Mouse (Mus musculus) stomach, embryonic 14.5 days (tissue): ENCODE results near the gene Slc15a1. TPM values are rescaled to one million over a fixed set of nuclear protein-coding genes. Genes with fewer than 3 reads are reported as not detected.
A peak's percentile ranks its signal among the peaks of the same experiment; 100 is the strongest.

Source experiments
- ATAC-seq: fragments of 200-750 bp; cut with Nextera tagmentation; 2 replicates; pipeline ENCODE4 v1.8.0; 2017; ENCODE audit warnings: low read depth, moderate TSS enrichment; ENCODE audit not compliant: insufficient number of reproducible peaks, insufficient read depth, low FRiP score
- H3K27ac ChIP-seq: fragments of 300-500 bp; sonication (generic); 2 replicates; pipeline ENCODE4 v1.5.1; 2014; ENCODE audit warnings: mild to moderate bottlenecking, low read length, moderate library complexity, mixed read lengths
- H3K27me3 ChIP-seq: fragments of 300-500 bp; sonication (generic); 2 replicates; pipeline ENCODE4 v1.6.1; 2014; ENCODE audit warnings: low read length, control low read depth, mixed read lengths; ENCODE audit not compliant: control insufficient read depth, insufficient read depth
- H3K36me3 ChIP-seq: fragments of 300-500 bp; sonication (generic); 2 replicates; pipeline ENCODE4 v1.6.1; 2014; ENCODE audit warnings: mild to moderate bottlenecking, control low read depth, low read length, moderate library complexity, mixed read lengths; ENCODE audit not compliant: control insufficient read depth, insufficient read depth
- H3K4me1 ChIP-seq: fragments of 300-500 bp; sonication (generic); 2 replicates; pipeline ENCODE4 v1.6.1; 2014; ENCODE audit warnings: low read length, control low read depth, mixed read lengths; ENCODE audit not compliant: control insufficient read depth, insufficient read depth
- H3K4me2 ChIP-seq: fragments of 300-500 bp; sonication (generic); replicated peaks from 2 replicates; pipeline ENCODE4 v1.6.1; 2014; ENCODE audit warnings: low read depth, low read length, control low read depth
- H3K4me3 ChIP-seq: fragments of 300-500 bp; sonication (generic); 2 replicates; pipeline ENCODE4 v1.5.1; 2014; ENCODE audit warnings: low read depth, low read length, control low read depth
- H3K9ac ChIP-seq: fragments of 300-500 bp; sonication (generic); replicated peaks from 2 replicates; pipeline ENCODE4 v1.6.1; 2014; ENCODE audit warnings: low read depth, mild to moderate bottlenecking, control low read depth, low read length, moderate library complexity, mixed read lengths
- H3K9me3 ChIP-seq: fragments of 300-500 bp; sonication (generic); 2 replicates; pipeline ENCODE4 v1.6.1; 2016; ENCODE audit warnings: low read depth, low read length, control low read depth; ENCODE audit not compliant: control insufficient read depth
- WGBS: fragments of 180-500 bp; shearing (Covaris S2); extraction: QIAGEN DNeasy Blood & Tissue Kit; methylation state at CpG from one replicate; pipeline ENCODE4 v1.1.7; 2014; 5-methylcytosine and 5-hydroxymethylcytosine counted together
- polyA plus RNA-seq: library from polyadenylated mRNA; unstranded; fragments of >200 nt; fragmentation: Nextera tagmentation; extraction: Ambion mirVana; gene quantifications from 2 replicates; pipeline ENCODE4 v1.2.1, GENCODE M21; 2014

Gene Slc15a1
- polyA plus RNA-seq, 1 experiment from 2014 or later, result not detected

DNA sequence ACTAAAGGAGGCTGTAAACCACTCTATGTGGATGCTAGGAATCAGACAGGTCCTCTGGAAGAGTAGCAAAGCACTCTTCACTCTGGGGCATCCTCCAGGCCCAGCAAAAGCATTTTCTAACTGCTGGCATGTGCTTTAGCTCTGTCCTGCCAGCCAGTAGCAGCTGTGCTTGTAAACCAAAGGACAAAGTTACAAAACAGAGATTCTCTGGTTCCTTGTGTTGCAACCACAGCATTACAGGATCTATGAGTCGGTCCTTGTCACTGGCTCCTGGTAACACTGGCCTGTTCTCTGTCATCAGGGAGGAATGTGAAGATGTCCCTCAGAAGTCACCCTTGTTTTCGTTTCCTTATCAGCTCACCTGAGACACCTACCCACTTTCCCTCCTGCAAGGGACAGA, 4.5 kb downstream of the Slc15a1 start:
- 55% methylated on average over 2 of the region's 2 CpGs for WGBS
- H3K27ac ChIP-seq, result no peak overlapping the region
- peaks cover 3% of the 10 kb centered on the region; the same call in 1 of the 2 replicates for H3K27me3 ChIP-seq
- H3K9ac ChIP-seq, result no peak overlapping the region
- no peak overlapping the region for H3K4me2 ChIP-seq
- H3K4me1 ChIP-seq, result no peaks in the 10 kb centered on the region
- no peaks in the 10 kb centered on the region for H3K9me3 ChIP-seq
- no peak overlapping the region for H3K4me3 ChIP-seq
- ATAC-seq, result no peak
- no peaks in the 10 kb centered on the region for H3K36me3 ChIP-seq

- Histone ChIP-seq H3K4me2 (no peak overlapping the region), H3K4me1 (no peaks in the 10 kb centered on the region), H3K9me3 (no peaks in the 10 kb centered on the region), H3K36me3 (no peaks in the 10 kb centered on the region), H3K27ac (no peak overlapping the region), H3K9ac (no peak overlapping the region), H3K4me3 (no peak overlapping the region), H3K27me3 (no peaks in the 10 kb centered on the region)
- ATAC-seq, result no peak
- WGBS, result 45% methylated on average over 1 of the region's 1 CpGs
These were observed 5.3 kb downstream of the Slc15a1 start for GRCm38 (mm10) chr14:121499769-121500168.

- H3K36me3 ChIP-seq, result no peaks in the 10 kb centered on the region
- H3K9ac ChIP-seq, result no peak overlapping the region
- no peak overlapping the region for H3K4me2 ChIP-seq
- H3K27me3 ChIP-seq, result no peaks in the 10 kb centered on the region
- H3K27ac ChIP-seq, result no peak overlapping the region
- H3K9me3 ChIP-seq, result no peaks in the 10 kb centered on the region
- H3K4me3 ChIP-seq, result no peak overlapping the region
- H3K4me1 ChIP-seq, result no peaks in the 10 kb centered on the region
- WGBS, result 78% methylated on average over 1 of the region's 1 CpGs
- no peak for ATAC-seq
These were observed 7.3 kb downstream of the Slc15a1 start for GRCm38 (mm10) chr14:121497800-121498199.

DNA sequence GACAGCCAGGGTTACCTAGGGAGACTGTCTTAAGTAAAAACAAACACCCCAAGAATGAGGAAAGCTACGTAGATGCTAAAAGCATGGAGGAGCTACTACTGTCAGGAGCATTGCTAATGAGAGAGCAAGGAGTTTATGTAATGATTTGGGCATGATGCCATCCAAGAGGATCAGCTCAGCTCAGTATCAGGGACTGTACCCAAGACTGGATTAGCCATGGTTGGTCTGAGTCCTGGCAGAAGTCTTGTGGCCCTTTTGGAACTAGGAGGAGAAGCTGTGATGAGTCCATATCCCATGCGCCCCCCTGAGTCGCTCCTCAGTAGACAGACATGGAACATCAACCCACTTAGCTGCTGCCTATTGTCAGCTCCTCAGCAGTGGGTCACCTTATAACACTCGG, 9.3 kb downstream of the Slc15a1 start:
- Histone ChIP-seq H3K4me3 (no peak overlapping the region), H3K27me3 (no peaks in the 10 kb centered on the region), H3K36me3 (no peaks in the 10 kb centered on the region), H3K4me1 (no peaks in the 10 kb centered on the region), H3K27ac (no peak overlapping the region), H3K9ac (no peak overlapping the region), H3K4me2 (no peak overlapping the region), H3K9me3 (no peaks in the 10 kb centered on the region)
- ATAC-seq, result no peak
- WGBS, result 83% methylated on average over 4 of the region's 4 CpGs

DNA sequence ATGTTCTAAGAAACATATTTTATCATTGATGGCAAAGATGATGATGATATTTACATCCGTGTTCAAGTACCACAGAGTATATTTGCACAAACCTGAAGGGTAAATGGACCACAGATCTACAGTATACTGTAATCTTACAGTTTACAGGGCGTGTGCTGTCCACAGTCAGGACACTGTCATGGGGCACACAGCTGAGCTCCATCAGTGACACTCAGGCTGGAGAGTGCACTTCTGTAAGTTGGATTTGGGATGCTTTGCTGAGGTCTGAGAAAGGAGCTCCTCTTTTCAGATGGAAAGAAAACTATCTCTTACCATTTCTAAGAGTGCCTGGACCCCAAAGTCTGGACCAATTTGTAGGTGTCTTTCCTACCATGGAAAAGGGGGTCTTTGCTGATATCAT, 9.9 kb downstream of the Slc15a1 start:
- Histone ChIP-seq H3K36me3 (no peaks in the 10 kb centered on the region), H3K4me1 (no peaks in the 10 kb centered on the region), H3K4me3 (no peak overlapping the region), H3K27ac (no peak overlapping the region), H3K9me3 (no peaks in the 10 kb centered on the region), H3K4me2 (no peak overlapping the region), H3K27me3 (no peaks in the 10 kb centered on the region), H3K9ac (no peak overlapping the region)
- 78% methylated on average over 2 of the region's 2 CpGs for WGBS
- ATAC-seq, result no peak

- no peaks in the 10 kb centered on the region for H3K4me1 ChIP-seq
- H3K9ac ChIP-seq, result no peak overlapping the region
- H3K9me3 ChIP-seq, result no peaks in the 10 kb centered on the region
- no peak for ATAC-seq
- no peaks in the 10 kb centered on the region for H3K27me3 ChIP-seq
- 45% methylated on average over 2 of the region's 2 CpGs for WGBS
- no peak overlapping the region for H3K27ac ChIP-seq
- H3K4me2 ChIP-seq, result no peak overlapping the region
- no peaks in the 10 kb centered on the region for H3K36me3 ChIP-seq
- no peak overlapping the region for H3K4me3 ChIP-seq
These were observed 10.8 kb downstream of the Slc15a1 start for GRCm38 (mm10) chr14:121494238-121494637.

DNA sequence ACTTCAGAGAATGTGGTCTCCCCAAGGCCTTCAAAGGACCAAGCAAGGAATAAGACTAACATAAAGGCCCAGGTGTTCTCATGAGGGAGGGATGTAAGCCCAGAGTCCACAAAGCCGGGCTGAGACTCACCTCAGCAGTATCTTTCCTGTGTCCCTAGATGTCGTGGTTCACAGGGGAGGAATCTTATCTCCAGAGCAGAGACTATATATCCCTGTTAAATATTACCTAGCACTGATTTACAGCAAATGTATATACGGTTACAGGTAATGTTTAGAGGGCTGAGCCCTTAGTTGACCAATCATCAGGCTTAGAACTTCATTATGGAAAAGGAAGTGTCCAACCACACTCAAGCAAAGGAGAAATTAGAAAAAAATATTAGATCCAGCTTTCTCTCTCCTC, 11.3 kb downstream of the Slc15a1 start:
- no peak overlapping the region for H3K4me2 ChIP-seq
- ATAC-seq, result no peak
- no peak overlapping the region for H3K9ac ChIP-seq
- 56% methylated on average over 3 of the region's 3 CpGs for WGBS
- no peak overlapping the region for H3K27ac ChIP-seq
- no peak overlapping the region for H3K4me3 ChIP-seq
- H3K27me3 ChIP-seq, result no peaks in the 10 kb centered on the region
- H3K4me1 ChIP-seq, result no peaks in the 10 kb centered on the region
- no peaks in the 10 kb centered on the region for H3K36me3 ChIP-seq
- no peaks in the 10 kb centered on the region for H3K9me3 ChIP-seq

- Histone ChIP-seq H3K4me3 (no peak overlapping the region), H3K27me3 (no peaks in the 10 kb centered on the region), H3K4me2 (no peak overlapping the region), H3K4me1 (no peaks in the 10 kb centered on the region), H3K9ac (no peak overlapping the region), H3K9me3 (no peaks in the 10 kb centered on the region), H3K27ac (no peak overlapping the region), H3K36me3 (no peaks in the 10 kb centered on the region)
- whole genome bisulfite sequencing, result 57% methylated on average over 8 of the region's 8 CpGs
- 0 out of 2 replicates have a peak, but pooled peaks have one; percentile 18 for ATAC-seq
These were observed 12.7 kb downstream of the Slc15a1 start for GRCm38 (mm10) chr14:121492328-121492727.

- Histone ChIP-seq H3K4me2 (no peak overlapping the region), H3K27ac (no peak overlapping the region), H3K9me3 (no peaks in the 10 kb centered on the region), H3K36me3 (no peaks in the 10 kb centered on the region), H3K4me3 (no peak overlapping the region), H3K9ac (no peak overlapping the region), H3K4me1 (no peaks in the 10 kb centered on the region), H3K27me3 (no peaks in the 10 kb centered on the region)
- no peak for ATAC-seq
- 89% methylated on average over 1 of the region's 1 CpGs for WGBS
These were observed 19.3 kb downstream of the Slc15a1 start for GRCm38 (mm10) chr14:121485722-121486121.
